Mouse (Mus musculus) heart, embryonic 16.5 days (tissue): ENCODE measurements around the gene Sh3rf3. TPM values are rescaled to one million over a fixed set of nuclear protein-coding genes. Genes with fewer than 3 reads are reported as not detected.

Experiments
- ATAC-seq: fragments of 200-750 bp; cut with Nextera tagmentation; replicated peaks from 2 replicates; pipeline ENCODE4 v1.8.0; 2017; ENCODE audit warnings: moderate number of reproducible peaks; ENCODE audit not compliant: insufficient read depth, low FRiP score; ENCODE audit errors: extremely low read depth
- H3K27ac ChIP-seq: fragments of 300-500 bp; sonication (generic); 2 replicates; pipeline ENCODE4 v1.5.1; 2014; ENCODE audit warnings: mild to moderate bottlenecking, low read length, control low read depth, moderate library complexity
- H3K27me3 ChIP-seq: fragments of 300-500 bp; sonication (generic); 2 replicates; pipeline ENCODE4 v1.6.1; 2014; ENCODE audit warnings: low read length, mixed read lengths; ENCODE audit not compliant: control insufficient read depth, insufficient read depth
- H3K36me3 ChIP-seq: fragments of 300-500 bp; sonication (generic); 2 replicates; pipeline ENCODE4 v1.6.1; 2014; ENCODE audit not compliant: control insufficient read depth, insufficient read depth
- H3K4me1 ChIP-seq: fragments of 300-500 bp; sonication (generic); 2 replicates; pipeline ENCODE4 v1.6.1; 2014; ENCODE audit warnings: low read length, mixed read lengths; ENCODE audit not compliant: control insufficient read depth, insufficient read depth
- H3K4me2 ChIP-seq: fragments of 300-500 bp; sonication (generic); 2 replicates; pipeline ENCODE4 v1.6.1; 2014; ENCODE audit warnings: low read depth, mild to moderate bottlenecking, control low read depth, low read length
- H3K4me3 ChIP-seq: fragments of 300-500 bp; sonication (generic); 2 replicates; pipeline ENCODE4 v1.5.1; 2014; ENCODE audit warnings: mild to moderate bottlenecking, control low read depth, low read length
- H3K9ac ChIP-seq: fragments of 300-500 bp; sonication (generic); 2 replicates; pipeline ENCODE4 v1.6.1; 2014; ENCODE audit warnings: low read length, control low read depth
- H3K9me3 ChIP-seq: fragments of 300-500 bp; sonication (generic); replicated peaks from 2 replicates; pipeline ENCODE4 v1.6.1; 2016; ENCODE audit warnings: low read length; ENCODE audit not compliant: control insufficient read depth
- WGBS: fragments of 180-500 bp; shearing (Covaris S2); extraction: QIAGEN DNeasy Blood & Tissue Kit; methylation state at CpG from one replicate; pipeline ENCODE4 v1.1.7; 2014; 5-methylcytosine and 5-hydroxymethylcytosine counted together
- polyA plus RNA-seq: library from polyadenylated mRNA; unstranded; fragments of >200 nt; fragmentation: Nextera tagmentation; extraction: Ambion mirVana; gene quantifications from 2 replicates; pipeline ENCODE4 v1.2.1, GENCODE M21; 2015

Gene Sh3rf3
- polyA plus RNA-seq, 1 experiment from 2014 or later: 0.95 TPM

GRCm38 (mm10) chr10:58837504-58837903, 24.3 kb downstream of the Sh3rf3 start:
- Histone ChIP-seq H3K27ac (no peak overlapping the region), H3K9me3 (no peaks in the 10 kb centered on the region), H3K4me1 (no peaks in the 10 kb centered on the region), H3K4me2 (no peak overlapping the region), H3K9ac (no peak overlapping the region), H3K4me3 (no peak overlapping the region), H3K36me3 (no peaks in the 10 kb centered on the region), H3K27me3 (no peaks in the 10 kb centered on the region)
- 83% methylated on average over 5 of the region's 5 CpGs for WGBS
- ATAC-seq: no peak

- ATAC-seq: no peak
- WGBS: 80% methylated on average over 3 of the region's 3 CpGs
These were observed 28.8 kb downstream of the Sh3rf3 start for GRCm38 (mm10) chr10:58841945-58842344.

GRCm38 (mm10) chr10:58843100-58843499, 29.9 kb downstream of the Sh3rf3 start:
- H3K27me3 ChIP-seq: no peaks in the 10 kb centered on the region
- 87% methylated on average over 8 of the region's 8 CpGs for WGBS
- no peak overlapping the region for H3K9ac ChIP-seq
- H3K4me1 ChIP-seq: no peaks in the 10 kb centered on the region
- H3K9me3 ChIP-seq: no peaks in the 10 kb centered on the region
- H3K4me2 ChIP-seq: no peak overlapping the region
- H3K27ac ChIP-seq: no peak overlapping the region
- no peak for ATAC-seq
- no peaks in the 10 kb centered on the region for H3K36me3 ChIP-seq
- H3K4me3 ChIP-seq: no peak overlapping the region

More at GRCm38 (mm10) chr10:58841945-58842344, 28.8 kb downstream of the Sh3rf3 start:
- no peak overlapping the region for H3K4me2 ChIP-seq
- no peaks in the 10 kb centered on the region for H3K4me1 ChIP-seq
- H3K9ac ChIP-seq: no peak overlapping the region
- H3K36me3 ChIP-seq: no peaks in the 10 kb centered on the region
- H3K27me3 ChIP-seq: no peaks in the 10 kb centered on the region
- no peaks in the 10 kb centered on the region for H3K9me3 ChIP-seq
- H3K4me3 ChIP-seq: no peak overlapping the region
- H3K27ac ChIP-seq: no peak overlapping the region

GRCm38 (mm10) chr10:58848127-58848526, 35.0 kb downstream of the Sh3rf3 start:
- Histone ChIP-seq H3K27me3 (no peaks in the 10 kb centered on the region), H3K4me2 (no peak overlapping the region), H3K4me3 (no peak overlapping the region), H3K4me1 (no peaks in the 10 kb centered on the region), H3K9ac (no peak overlapping the region), H3K9me3 (no peaks in the 10 kb centered on the region), H3K27ac (no peak overlapping the region), H3K36me3 (no peaks in the 10 kb centered on the region)
- no peak for ATAC-seq
- 74% methylated on average over 5 of the region's 5 CpGs for WGBS

- no peaks in the 10 kb centered on the region for H3K36me3 ChIP-seq
- no peaks in the 10 kb centered on the region for H3K27me3 ChIP-seq
- ATAC-seq: no peak
- no peaks in the 10 kb centered on the region for H3K4me1 ChIP-seq
- H3K27ac ChIP-seq: no peak overlapping the region
- no peak overlapping the region for H3K4me3 ChIP-seq
- no peak overlapping the region for H3K4me2 ChIP-seq
- no peak overlapping the region for H3K9ac ChIP-seq
- no peaks in the 10 kb centered on the region for H3K9me3 ChIP-seq
- 82% methylated on average over 6 of the region's 6 CpGs for WGBS
These were observed 35.4 kb downstream of the Sh3rf3 start for GRCm38 (mm10) chr10:58848536-58848935.

- 11% methylated on average over 14 of the region's 14 CpGs for WGBS
These were observed 41.5 kb downstream of the Sh3rf3 start for GRCm38 (mm10) chr10:58854548-58855198.

GRCm38 (mm10) chr10:58855199-58855751, 42.1 kb downstream of the Sh3rf3 start:
- Histone ChIP-seq H3K9me3 (no peaks in the 10 kb centered on the region), H3K4me3 (no peak overlapping the region), H3K36me3 (no peaks in the 10 kb centered on the region), H3K9ac (no peak overlapping the region; the same call in 1 of the 2 replicates), H3K27me3 (no peaks in the 10 kb centered on the region), H3K4me2 (peak overlapping the region; percentile 28; the same call in 1 of the 2 replicates), H3K27ac (no peak overlapping the region), H3K4me1 (no peaks in the 10 kb centered on the region; the same call in 1 of the 2 replicates)
- ATAC-seq: no peak
- WGBS: 31% methylated on average over 5 of the region's 5 CpGs

More at GRCm38 (mm10) chr10:58854548-58855198, 41.5 kb downstream of the Sh3rf3 start:
- no peaks in the 10 kb centered on the region for H3K27me3 ChIP-seq
- H3K4me3 ChIP-seq: no peak overlapping the region
- ATAC-seq: no peak; the same call in 1 of the 2 replicates
- peak overlapping the region; percentile 28; the same call in 1 of the 2 replicates for H3K4me2 ChIP-seq
- no peaks in the 10 kb centered on the region; the same call in 1 of the 2 replicates for H3K4me1 ChIP-seq
- H3K27ac ChIP-seq: no peak overlapping the region
- no peaks in the 10 kb centered on the region for H3K9me3 ChIP-seq
- H3K9ac ChIP-seq: no peak overlapping the region; the same call in 1 of the 2 replicates
- no peaks in the 10 kb centered on the region for H3K36me3 ChIP-seq

- no peaks in the 10 kb centered on the region for H3K27me3 ChIP-seq
- no peak overlapping the region for H3K4me2 ChIP-seq
- no peaks in the 10 kb centered on the region; the same call in 1 of the 2 replicates for H3K4me1 ChIP-seq
- WGBS: 65% methylated on average over 9 of the region's 9 CpGs
- H3K4me3 ChIP-seq: no peak overlapping the region
- H3K27ac ChIP-seq: no peak overlapping the region
- H3K9ac ChIP-seq: no peak overlapping the region
- no peaks in the 10 kb centered on the region for H3K9me3 ChIP-seq
- no peak for ATAC-seq
- no peaks in the 10 kb centered on the region for H3K36me3 ChIP-seq
These were observed 42.7 kb downstream of the Sh3rf3 start for GRCm38 (mm10) chr10:58855814-58856213.

- no peak overlapping the region for H3K4me2 ChIP-seq
- no peaks in the 10 kb centered on the region; the same call in 1 of the 2 replicates for H3K4me1 ChIP-seq
- H3K4me3 ChIP-seq: no peak overlapping the region
- H3K9ac ChIP-seq: no peak overlapping the region
- H3K27me3 ChIP-seq: no peaks in the 10 kb centered on the region
- no peaks in the 10 kb centered on the region for H3K9me3 ChIP-seq
- no peak for ATAC-seq
- no peaks in the 10 kb centered on the region for H3K36me3 ChIP-seq
- no peak overlapping the region for H3K27ac ChIP-seq
These were observed 43.6 kb downstream of the Sh3rf3 start for GRCm38 (mm10) chr10:58856742-58857141.
